Mouse (Mus musculus) central nervous system, embryonic 11.5 days (tissue): Measurements from ENCODE around the gene Hist1h3a. TPM values are rescaled to one million over a fixed set of nuclear protein-coding genes. Genes with fewer than 3 reads are reported as not detected.

Experiments
- polyA plus RNA-seq: library from polyadenylated mRNA; depleted of rRNA; stranded (reverse); fragments of >200 nt; gene quantifications from 2 replicates; pipeline ENCODE4 v1.2.3, GENCODE M21; 2012; rRNA removed

Gene Hist1h3a
- 31.4 and 33.8 TPM in 2 replicates for polyA plus RNA-seq

GRCm38 (mm10) chr13:23761871-23762821, at the start of gene Hist1h3a:
TSS of gene Hist1h3a (minus strand) at chr13:23762386.

GRCm38 (mm10) chr13:23806422-23807052, 44.4 kb upstream of the Hist1h3a start, which contains the start of gene Slc17a2:
TSS of gene Slc17a2 (plus strand) at chr13:23806993.

GRCm38 (mm10) chr13:23769613-23770012, 7.4 kb upstream of the Hist1h3a start, which contains the start of gene Trim38:
TSS of gene Trim38 (plus strand) at chr13:23769913.

GRCm38 (mm10) chr13:23763586-23764323, 1.6 kb upstream of the Hist1h3a start, which contains the start of gene Hist1h1a:
TSS of gene Hist1h1a (plus strand) at chr13:23763666.

GRCm38 (mm10) chr13:23760972-23761864, 968 bp downstream of the Hist1h3a start, which contains the start of gene Hist1h4a:
TSS of gene Hist1h4a (minus strand) at chr13:23761230.

GRCm38 (mm10) chr13:23756790-23757189, 5.4 kb downstream of the Hist1h3a start, which contains the start of gene Hist1h4b:
TSS of gene Hist1h4b (plus strand) at chr13:23757013.

GRCm38 (mm10) chr13:23752067-23752741, 10.0 kb downstream of the Hist1h3a start, which contains the start of gene Hist1h3b:
TSS of gene Hist1h3b (plus strand) at chr13:23752267.

GRCm38 (mm10) chr13:23750839-23751477, 11.2 kb downstream of the Hist1h3a start, which contains the start of gene Hist1h2ab:
TSS of gene Hist1h2ab (plus strand) at chr13:23751126.

GRCm38 (mm10) chr13:23746201-23747080, 15.7 kb downstream of the Hist1h3a start, which contains the start of gene Hist1h2bb:
TSS of gene Hist1h2bb (plus strand) at chr13:23746734.

GRCm38 (mm10) chr13:23745381-23746161, 16.6 kb downstream of the Hist1h3a start, which contains the start of gene Hist1h3c:
TSS of gene Hist1h3c (minus strand) at chr13:23745602.

GRCm38 (mm10) chr13:23738677-23739068, 23.5 kb downstream of the Hist1h3a start, which contains the start of gene Hist1h1c:
TSS of gene Hist1h1c (plus strand) at chr13:23738808.

Other genes starting within 250 kb of the Hist1h3a start
- gene Hist1h4h, start 231.3 kb downstream of the Hist1h3a start, polyA plus RNA-seq: 21.7 and 31.0 TPM in 2 replicates
- 189 and 273 TPM in 2 replicates for gene Hist1h2af, start 228.5 kb downstream of the Hist1h3a start, polyA plus RNA-seq
- gene Hist1h3g, start 227.0 kb downstream of the Hist1h3a start, polyA plus RNA-seq: 38.6 and 41.4 TPM in 2 replicates
- 3.2 and 6.3 TPM in 2 replicates for gene Hist1h2bh, start 219.0 kb downstream of the Hist1h3a start, polyA plus RNA-seq
- gene Hist1h3f, start 218.3 kb downstream of the Hist1h3a start, polyA plus RNA-seq: 5.1 and 6.2 TPM in 2 replicates
- gene Hist1h4f, start 210.7 kb downstream of the Hist1h3a start, polyA plus RNA-seq: 19.4 and 22.4 TPM in 2 replicates
- gene Hist1h1d, start 209.1 kb downstream of the Hist1h3a start, polyA plus RNA-seq: 0.65 and 1.3 TPM in 2 replicates
- 41.5 and 49.2 TPM in 2 replicates for gene Hist1h3e, start 200.0 kb downstream of the Hist1h3a start, polyA plus RNA-seq
- gene Hist1h2ae, start 191.2 kb downstream of the Hist1h3a start, polyA plus RNA-seq: 17.0 and 26.2 TPM in 2 replicates
- gene Hist1h2bg, start 191.0 kb downstream of the Hist1h3a start, polyA plus RNA-seq: 14.7 and 42.2 TPM in 2 replicates
- gene Hist1h2bf, start 188.2 kb downstream of the Hist1h3a start, polyA plus RNA-seq: 8.0 and 18.9 TPM in 2 replicates
- 2.4 and 8.0 TPM in 2 replicates for gene Hist1h2ad, start 188.0 kb downstream of the Hist1h3a start, polyA plus RNA-seq
- 21.2 and 34.9 TPM in 2 replicates for gene Hist1h3d, start 186.6 kb downstream of the Hist1h3a start, polyA plus RNA-seq
- gene Hist1h4d, start 180.8 kb downstream of the Hist1h3a start, polyA plus RNA-seq: 10.3 and 11.7 TPM in 2 replicates
- gene Hist1h2be, start 141.3 kb downstream of the Hist1h3a start, polyA plus RNA-seq: 1.9 and 4.2 TPM in 2 replicates
- 11.1 and 13.7 TPM in 2 replicates for gene Hist1h1e, start 139.8 kb downstream of the Hist1h3a start, polyA plus RNA-seq
- gene Hist1h2ac, start 78.4 kb downstream of the Hist1h3a start, polyA plus RNA-seq: 1.2 and 2.0 TPM in 2 replicates
- gene Hist1h2bc, start 78.2 kb downstream of the Hist1h3a start, polyA plus RNA-seq: 17.0 and 27.2 TPM in 2 replicates
- gene Hist1h1t, start 66.6 kb downstream of the Hist1h3a start, polyA plus RNA-seq: 0.11 and 0.17 TPM in 2 replicates
- 7.5 and 10.3 TPM in 2 replicates for gene Hist1h4c, start 63.9 kb downstream of the Hist1h3a start, polyA plus RNA-seq
- 1.8 and 1.9 TPM in 2 replicates for gene Hfe, start 51.5 kb downstream of the Hist1h3a start, polyA plus RNA-seq
- gene Hist1h1c, start 23.6 kb downstream of the Hist1h3a start, polyA plus RNA-seq: 13.2 and 15.1 TPM in 2 replicates
- 51.1 and 52.4 TPM in 2 replicates for gene Hist1h3c, start 16.8 kb downstream of the Hist1h3a start, polyA plus RNA-seq
- 6.3 and 16.8 TPM in 2 replicates for gene Hist1h2bb, start 15.7 kb downstream of the Hist1h3a start, polyA plus RNA-seq
- gene Hist1h2ab, start 11.3 kb downstream of the Hist1h3a start, polyA plus RNA-seq: 44.2 and 53.2 TPM in 2 replicates
- gene Hist1h3b, start 10.1 kb downstream of the Hist1h3a start, polyA plus RNA-seq: 52.8 and 64.6 TPM in 2 replicates
- 29.2 and 64.2 TPM in 2 replicates for gene Hist1h4b, start 5.4 kb downstream of the Hist1h3a start, polyA plus RNA-seq
- gene Hist1h4a, start 1.2 kb downstream of the Hist1h3a start, polyA plus RNA-seq: 7.3 and 15.7 TPM in 2 replicates
- gene Hist1h1a, start 1.3 kb upstream of the Hist1h3a start, polyA plus RNA-seq: 9.1 and 22.2 TPM in 2 replicates
- not detected in 2 replicates for gene Trim38, start 7.5 kb upstream of the Hist1h3a start, polyA plus RNA-seq
- gene Slc17a2, start 44.6 kb upstream of the Hist1h3a start, polyA plus RNA-seq: 0.01 and 0.04 TPM in 2 replicates
- 0.06 and 0.08 TPM in 2 replicates for gene Slc17a3, start 77.0 kb upstream of the Hist1h3a start, polyA plus RNA-seq
- gene Slc17a1, start 105.4 kb upstream of the Hist1h3a start, polyA plus RNA-seq: 0.02 TPM in 1 of 2 replicates, not detected in the other
- gene Slc17a4, start 152.6 kb upstream of the Hist1h3a start, polyA plus RNA-seq: 0.05 and 0.10 TPM in 2 replicates
- not detected in 2 replicates for gene Hist1h2ba, start 171.8 kb upstream of the Hist1h3a start, polyA plus RNA-seq
- not detected in 2 replicates for gene Hist1h2aa, start 172.1 kb upstream of the Hist1h3a start, polyA plus RNA-seq
- 0.31 and 0.34 TPM in 2 replicates for gene Scgn, start 228.8 kb upstream of the Hist1h3a start, polyA plus RNA-seq